In genomic region chr1:176811892-176812291, GRCm38 (mm10) we compare ENCODE assay signal across 8 mouse cellular contexts. TPM values are rescaled to one million over a fixed set of nuclear protein-coding genes. Genes with fewer than 3 reads are reported as not detected.
DNase-seq lines count a peak whose midpoint lies in the region; ATAC-seq lines count a peak whose summit lies in the region.

No protein-coding gene starts in this region.

- intact Hi-C loops in gastrocnemius, postnatal 14 days (cut with DNase I; ENCODE audit: low total_unique reads) = no loop called here

- H3K27me3 ChIP-seq in kidney, embryonic 15.5 days = no peaks in the 10 kb centered on the region
- H3K27me3 ChIP-seq in embryonic facial prominence, embryonic 13.5 days = no peaks in the 10 kb centered on the region
- H3K27me3 ChIP-seq in intestine, embryonic 14.5 days (replicated peaks; ENCODE audit: control insufficient read depth, insufficient read depth, low read length) = no peaks in the 10 kb centered on the region
- H3K27me3 ChIP-seq in midbrain, embryonic 15.5 days (replicated peaks) = no peaks in the 10 kb centered on the region

- DNase-seq in kidney, postnatal 10 days = no peak
- no peak for DNase-seq in intestine, embryonic 14.5 days (ENCODE audit: low spot score)
- no peak for DNase-seq in spleen, adult 12 weeks (ENCODE audit: low spot score)
- DNase-seq in adrenal gland, postnatal 36 days = no peak
- DNase-seq in gastrocnemius, postnatal 14 days = no peak

- no peak overlapping the region for H3K27ac ChIP-seq in kidney, embryonic 15.5 days
- H3K27ac ChIP-seq in embryonic facial prominence, embryonic 13.5 days = no peak overlapping the region
- no peak overlapping the region for H3K27ac ChIP-seq in intestine, embryonic 14.5 days (ENCODE audit: low read depth)
- peak overlapping the region; percentile 100; the same call in 1 of the 2 replicates for H3K27ac ChIP-seq in midbrain, embryonic 15.5 days

- H3K4me3 ChIP-seq in kidney, embryonic 15.5 days (replicated peaks) = peak overlapping the region; percentile 94
- peak overlapping the region; percentile 92 for H3K4me3 ChIP-seq in embryonic facial prominence, embryonic 13.5 days
- peak overlapping the region; percentile 84 for H3K4me3 ChIP-seq in intestine, embryonic 14.5 days (ENCODE audit: low read depth, low read length)
- H3K4me3 ChIP-seq in midbrain, embryonic 15.5 days = peak overlapping the region; percentile 83

- no peak overlapping the region for H3K9ac ChIP-seq in kidney, embryonic 15.5 days
- no peak overlapping the region for H3K9ac ChIP-seq in embryonic facial prominence, embryonic 13.5 days
- H3K9ac ChIP-seq in intestine, embryonic 14.5 days (ENCODE audit: low read length) = no peak overlapping the region
- peak overlapping the region; percentile 94 for H3K9ac ChIP-seq in midbrain, embryonic 15.5 days

- 85% methylated on average over 3 of the region's 3 CpGs for WGBS in kidney, embryonic 15.5 days
- WGBS in embryonic facial prominence, embryonic 13.5 days = 82% methylated on average over 3 of the region's 3 CpGs
- 80% methylated on average over 3 of the region's 3 CpGs for WGBS in intestine, embryonic 14.5 days
- WGBS in midbrain, embryonic 15.5 days = 75% methylated on average over 3 of the region's 3 CpGs

- H3K9me3 ChIP-seq in kidney, embryonic 15.5 days (replicated peaks) = no peaks in the 10 kb centered on the region
- H3K9me3 ChIP-seq in embryonic facial prominence, embryonic 13.5 days = no peaks in the 10 kb centered on the region
- no peaks in the 10 kb centered on the region for H3K9me3 ChIP-seq in intestine, embryonic 14.5 days (ENCODE audit: control insufficient read depth, low read length)
- no peaks in the 10 kb centered on the region for H3K9me3 ChIP-seq in midbrain, embryonic 15.5 days

- ATAC-seq in kidney, embryonic 15.5 days (replicated peaks; ENCODE audit: low FRiP score) = no peak
- no peak for ATAC-seq in embryonic facial prominence, embryonic 13.5 days (ENCODE audit: insufficient number of reproducible peaks, insufficient read depth, low FRiP score, low TSS enrichment, low read depth)
- ATAC-seq in intestine, embryonic 14.5 days (replicated peaks; ENCODE audit: low FRiP score, low TSS enrichment, low read depth) = no peak
- no peak for ATAC-seq in midbrain, embryonic 15.5 days (replicated peaks)

- H3K4me2 ChIP-seq in kidney, embryonic 15.5 days = peak overlapping the region; percentile 71
- H3K4me2 ChIP-seq in embryonic facial prominence, embryonic 13.5 days = peak overlapping the region; percentile 77
- peak overlapping the region; percentile 68 for H3K4me2 ChIP-seq in intestine, embryonic 14.5 days (ENCODE audit: low read length)
- peak overlapping the region; percentile 62 for H3K4me2 ChIP-seq in midbrain, embryonic 15.5 days

- H3K36me3 ChIP-seq in kidney, embryonic 15.5 days = no peaks in the 10 kb centered on the region
- H3K36me3 ChIP-seq in embryonic facial prominence, embryonic 13.5 days = no peaks in the 10 kb centered on the region
- no peaks in the 10 kb centered on the region for H3K36me3 ChIP-seq in intestine, embryonic 14.5 days (ENCODE audit: control insufficient read depth, insufficient read depth, low read length)
- no peaks in the 10 kb centered on the region for H3K36me3 ChIP-seq in midbrain, embryonic 15.5 days (replicated peaks)

- peaks cover 11% of the 10 kb centered on the region for H3K4me1 ChIP-seq in kidney, embryonic 15.5 days
- peaks cover 17% of the 10 kb centered on the region for H3K4me1 ChIP-seq in embryonic facial prominence, embryonic 13.5 days
- peaks cover 6% of the 10 kb centered on the region for H3K4me1 ChIP-seq in intestine, embryonic 14.5 days (replicated peaks; ENCODE audit: control insufficient read depth, insufficient read depth, low read length)
- H3K4me1 ChIP-seq in midbrain, embryonic 15.5 days = peaks cover 48% of the 10 kb centered on the region

RNA-seq across cellular contexts. Expression of gene Cep170, which starts 2.0 kb away (rescaled TPM):
- polyA plus RNA-seq in kidney, embryonic 15.5 days (2015; fragmentation: Nextera tagmentation; extraction: Ambion mirVana) = 21.5 and 21.9 TPM in 2 replicates
- 33.6 and 39.3 TPM in 2 replicates for polyA plus RNA-seq in embryonic facial prominence, embryonic 13.5 days (2015; fragmentation: Nextera tagmentation; extraction: Ambion mirVana)
- polyA plus RNA-seq in intestine, embryonic 14.5 days (2014; fragmentation: Nextera tagmentation; extraction: Ambion mirVana) = 23.5 and 27.6 TPM in 2 replicates
- polyA plus RNA-seq in midbrain, embryonic 15.5 days (2015; fragmentation: Nextera tagmentation; extraction: Ambion mirVana) = 133 and 138 TPM in 2 replicates
- 10 to 100 TPM; 29.9 to 37.3 TPM for total RNA-seq in adrenal gland, postnatal 36 days (2021)
- total RNA-seq in gastrocnemius, postnatal 14 days (2021) = 10 to 100 TPM; 20.2 to 25.3 TPM

RNA-seq across cellular contexts. Expression of gene Sdccag8, which starts 2.6 kb away (rescaled TPM):
- 17.1 and 17.3 TPM in 2 replicates for polyA plus RNA-seq in kidney, embryonic 15.5 days (2015; fragmentation: Nextera tagmentation; extraction: Ambion mirVana)
- polyA plus RNA-seq in embryonic facial prominence, embryonic 13.5 days (2015; fragmentation: Nextera tagmentation; extraction: Ambion mirVana) = 19.1 and 19.6 TPM in 2 replicates
- 17.8 and 18.7 TPM in 2 replicates for polyA plus RNA-seq in intestine, embryonic 14.5 days (2014; fragmentation: Nextera tagmentation; extraction: Ambion mirVana)
- 27.8 and 28.2 TPM in 2 replicates for polyA plus RNA-seq in midbrain, embryonic 15.5 days (2015; fragmentation: Nextera tagmentation; extraction: Ambion mirVana)
- total RNA-seq in adrenal gland, postnatal 36 days (2021) = 10 to 100 TPM; 11.3 to 11.9 TPM
- 1 to 10 TPM; 3.1 to 4.1 TPM for total RNA-seq in gastrocnemius, postnatal 14 days (2021)
